Mouse (Mus musculus): ENCODE results near the gene Trim40.
"Not testable (repeated sequence)": the region's sequence is repeated elsewhere in the genome, so short reads cannot be mapped to it uniquely, and the experiment has no call there.

Gene Trim40

GRCm38 (mm10) chr17:36892362-36892761 lies 2.4 kb upstream of the Trim40 start:
- DNase-seq: peak; percentile 16

DNA sequence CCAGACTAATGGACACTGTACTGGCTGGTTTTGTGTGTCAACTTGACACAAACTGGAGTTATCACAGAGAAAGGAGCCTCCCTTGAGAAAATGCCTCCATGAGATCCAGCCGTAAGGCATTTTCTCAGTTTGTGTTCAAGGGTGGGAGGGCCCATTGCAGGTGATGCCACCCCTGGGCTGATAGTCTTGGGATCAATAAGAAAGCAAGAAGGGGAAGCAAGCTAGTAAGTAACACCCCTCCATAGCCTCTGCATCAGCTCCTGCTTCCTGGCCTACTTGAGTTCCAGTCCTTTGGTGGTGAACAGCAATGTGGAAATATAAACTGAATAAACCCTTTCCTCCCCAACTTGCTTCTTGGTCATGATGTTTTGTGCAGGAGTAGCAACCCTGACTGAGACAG lies 1.6 kb upstream of the Trim40 start:
- DNase-seq: not testable (repeated sequence)

DNA sequence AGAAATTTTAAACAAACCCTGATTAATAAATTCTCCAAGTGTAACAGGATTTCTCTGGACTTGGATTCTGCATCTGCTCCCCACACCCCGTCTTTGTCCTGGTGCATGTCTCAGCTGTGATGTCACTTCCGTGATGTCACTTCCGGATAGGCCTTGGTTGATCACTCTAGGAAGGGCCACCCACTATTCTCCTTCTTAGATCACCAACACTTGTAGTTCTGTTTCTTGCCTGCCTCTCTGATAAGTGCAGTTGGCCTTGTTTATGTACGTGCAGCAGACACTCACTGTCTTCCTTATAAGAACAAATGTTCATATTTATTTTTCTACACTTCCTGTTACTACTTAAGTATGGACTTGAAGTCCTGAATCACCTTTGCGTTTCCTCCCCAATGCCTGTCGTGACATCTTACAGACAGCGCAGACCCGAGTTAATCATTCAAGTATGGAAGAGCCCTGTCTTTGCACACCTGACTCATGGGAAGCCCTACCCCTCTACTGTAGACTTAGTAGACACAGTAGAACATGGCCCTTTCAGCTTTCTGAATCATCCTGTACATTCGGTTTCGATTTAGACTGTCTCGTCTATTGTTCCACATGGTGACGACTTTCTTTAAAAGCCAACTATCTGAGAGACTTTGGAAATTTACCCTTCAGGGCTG lies 4.7 kb downstream of the Trim40 start:
- DNase-seq: no peak

GRCm38 (mm10) chr17:36883350-36883749 lies 6.6 kb downstream of the Trim40 start:
- DNase-seq: no peak

GRCm38 (mm10) chr17:36874636-36875035 lies 15.3 kb downstream of the Trim40 start:
- no peak for DNase-seq

DNA sequence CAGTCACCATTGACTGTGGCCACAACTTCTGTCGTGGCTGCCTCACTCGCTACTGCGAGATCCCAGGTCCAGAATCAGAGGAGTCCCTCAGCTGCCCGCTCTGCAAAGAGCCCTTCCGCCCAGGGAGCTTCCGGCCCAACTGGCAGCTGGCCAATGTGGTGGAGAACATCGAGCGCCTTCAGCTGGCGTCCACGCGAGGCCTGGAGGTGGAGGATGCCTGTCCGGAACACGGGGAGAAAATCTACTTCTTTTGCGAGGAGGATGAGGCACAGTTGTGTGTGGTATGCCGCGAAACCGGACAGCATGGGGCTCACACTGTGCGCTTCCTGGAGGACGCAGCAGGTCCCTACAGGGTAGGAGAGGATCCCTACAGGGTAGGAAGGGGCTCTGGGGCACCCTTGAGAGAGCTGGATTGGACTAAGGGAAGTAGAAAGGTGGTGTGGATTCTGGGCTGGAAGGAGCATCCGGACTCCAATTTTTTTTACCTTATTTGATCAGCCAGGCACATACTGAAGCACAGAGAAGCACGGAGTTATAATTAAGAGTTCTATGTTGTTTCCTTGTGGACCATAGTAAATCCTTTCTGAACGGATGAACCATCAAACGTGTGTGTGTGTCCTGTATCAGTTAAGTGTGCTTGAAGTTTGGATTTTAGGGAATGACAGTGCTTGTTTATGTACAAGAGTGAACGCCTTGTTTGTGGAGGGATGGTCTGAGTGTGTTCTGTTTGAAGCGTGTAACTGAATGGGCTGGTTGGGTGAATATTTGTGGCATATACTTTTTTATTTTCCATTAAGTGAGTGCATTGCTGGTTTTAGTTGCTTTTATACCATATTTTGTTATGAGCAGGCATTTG lies 19.7 kb downstream of the Trim40 start:
- no peak for DNase-seq

- no peak for DNase-seq
Observed at GRCm38 (mm10) chr17:36869284-36869954, 20.5 kb downstream of the Trim40 start, which contains the start of gene Trim10. Trim10 (plus strand) TSS chr17:36869574.

GRCm38 (mm10) chr17:36868836-36869235 lies 21.1 kb downstream of the Trim40 start:
- no peak for DNase-seq

GRCm38 (mm10) chr17:36866719-36867527 lies 23.0 kb downstream of the Trim40 start, which contains the start of gene Trim15:
Trim15 (minus strand) TSS chr17:36867210.
- DNase-seq: no peak

- no peak for DNase-seq
Observed at GRCm38 (mm10) chr17:36861680-36862079, 28.2 kb downstream of the Trim40 start.

- DNase-seq: no peak
Observed at GRCm38 (mm10) chr17:36858181-36858580, 31.7 kb downstream of the Trim40 start.

DNA sequence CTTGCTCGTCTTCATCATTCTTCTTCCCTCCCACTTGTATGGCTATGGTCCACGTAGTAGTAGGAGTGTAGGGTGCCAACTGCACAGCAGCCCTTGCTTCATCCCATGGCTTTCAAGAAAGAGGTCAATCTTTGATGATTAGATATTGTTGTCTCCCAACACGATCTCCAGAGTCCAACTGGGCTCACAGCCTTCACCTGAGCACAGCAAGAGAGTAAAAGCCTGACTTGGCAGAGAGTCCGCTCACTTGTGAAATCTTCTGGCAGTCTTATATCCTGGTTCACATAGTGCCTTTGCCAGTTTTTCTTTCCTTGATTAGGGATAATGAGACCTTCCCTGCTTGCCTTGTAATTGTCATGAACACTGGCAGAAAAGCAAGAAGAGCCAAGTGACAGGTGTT lies 33.7 kb downstream of the Trim40 start:
- DNase-seq: no peak

GRCm38 (mm10) chr17:36855484-36855883 lies 34.4 kb downstream of the Trim40 start:
- DNase-seq: no peak

DNA sequence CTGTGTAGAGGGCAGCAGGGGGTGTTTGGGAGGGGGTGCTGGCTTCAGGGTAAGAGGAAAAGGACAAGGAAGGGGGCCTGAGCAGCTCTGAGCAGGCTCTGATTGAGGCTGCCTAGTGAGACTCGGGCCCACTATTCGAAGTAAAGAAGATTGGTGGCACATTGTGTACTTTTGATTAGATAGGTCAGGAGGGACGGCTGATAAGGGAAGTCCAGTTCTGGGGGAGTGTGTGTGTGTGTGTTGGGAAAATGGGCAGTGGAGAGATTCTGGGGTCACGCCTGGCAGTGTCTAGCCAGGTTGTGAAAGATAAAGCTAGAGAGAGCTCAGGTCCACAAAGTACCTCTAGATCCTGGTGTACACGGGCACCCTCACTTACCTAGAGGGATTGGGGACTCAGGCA lies 38.3 kb downstream of the Trim40 start:
- no peak for DNase-seq

DNA sequence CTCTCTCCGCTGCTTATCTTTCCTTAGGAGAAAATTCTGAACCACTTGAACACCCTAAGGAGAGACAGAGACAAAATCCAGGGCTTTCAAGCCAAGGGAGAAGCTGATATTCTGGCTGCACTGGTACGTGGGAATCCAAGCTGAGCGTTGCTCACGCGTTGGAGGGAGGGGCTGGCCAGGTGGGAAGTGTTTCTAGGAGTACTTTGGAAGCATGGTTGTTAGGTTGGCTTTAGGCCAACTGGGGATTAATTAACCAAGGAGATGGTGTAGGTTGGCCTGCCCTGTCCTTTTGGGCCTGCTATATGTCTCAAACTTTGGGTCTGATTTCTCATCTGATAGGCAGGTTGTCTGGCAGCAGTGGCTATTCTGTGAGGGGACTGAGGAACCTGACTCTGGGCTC lies 38.7 kb downstream of the Trim40 start:
- no peak for DNase-seq

DNA sequence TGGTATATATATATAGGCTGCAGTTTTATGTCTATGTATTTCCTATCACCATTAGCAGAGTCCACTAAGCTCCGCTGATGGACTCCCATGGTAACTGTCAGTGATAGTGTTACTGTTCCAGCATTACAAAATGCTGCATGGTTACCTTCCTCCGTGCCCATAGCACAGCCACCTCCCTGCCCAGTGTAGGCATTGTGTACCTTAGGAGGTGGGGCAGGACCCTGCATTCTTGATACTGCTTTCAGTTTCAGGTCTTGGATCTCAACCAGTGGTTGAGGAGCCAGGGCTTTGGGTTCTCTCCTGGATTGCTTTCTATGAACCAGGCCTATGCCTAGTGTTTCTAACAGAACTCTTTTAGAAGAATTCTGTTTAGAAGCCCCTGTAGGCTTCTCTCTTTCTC lies 39.9 kb downstream of the Trim40 start:
- no peak for DNase-seq

- no peak for DNase-seq
Observed at GRCm38 (mm10) chr17:36848911-36849310, 41.0 kb downstream of the Trim40 start.

DNA sequence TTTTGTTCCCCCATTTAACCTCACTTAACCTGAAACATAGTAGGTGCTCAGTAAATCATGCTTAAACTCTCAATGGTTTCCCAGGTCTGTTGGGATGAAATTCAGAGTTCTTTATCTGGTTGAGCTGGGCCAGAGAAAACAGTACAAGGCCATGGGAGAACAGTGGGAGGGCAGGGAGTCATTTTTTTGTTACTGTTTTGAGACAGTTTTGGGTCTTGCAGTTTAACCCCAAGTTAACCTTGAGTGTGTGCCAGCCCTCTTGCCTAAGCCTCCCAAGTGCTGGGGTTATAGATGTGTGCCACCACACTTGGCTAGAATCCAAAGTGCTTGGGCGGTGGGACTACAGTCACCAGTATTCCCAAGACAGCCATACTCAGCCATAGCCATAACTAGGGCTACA lies 45.2 kb downstream of the Trim40 start:
- DNase-seq: no peak

DNA sequence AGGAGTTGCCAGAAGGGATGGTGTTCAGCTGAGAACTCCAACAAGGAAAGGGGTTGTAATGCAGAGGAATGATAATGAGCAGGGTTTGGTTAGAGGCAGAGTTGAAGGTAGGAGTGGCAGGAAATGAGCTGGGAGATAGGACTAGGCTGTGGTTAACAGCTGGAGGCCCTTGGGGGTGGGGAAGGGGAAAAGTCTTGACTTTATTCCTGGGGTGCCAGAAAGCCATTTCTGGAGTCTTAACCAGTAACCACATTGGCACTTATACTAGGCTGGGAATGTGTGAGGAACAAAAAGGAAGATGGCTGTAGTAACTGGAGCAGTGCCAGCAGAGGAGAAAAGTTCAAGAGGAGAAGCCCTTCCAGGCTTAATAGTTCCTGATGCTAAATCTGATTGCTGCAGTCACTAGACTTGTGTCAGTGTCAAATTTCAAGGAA lies 45.6 kb downstream of the Trim40 start:
- no peak for DNase-seq

GRCm38 (mm10) chr17:36843696-36844095 lies 46.2 kb downstream of the Trim40 start:
- DNase-seq: no peak

DNA sequence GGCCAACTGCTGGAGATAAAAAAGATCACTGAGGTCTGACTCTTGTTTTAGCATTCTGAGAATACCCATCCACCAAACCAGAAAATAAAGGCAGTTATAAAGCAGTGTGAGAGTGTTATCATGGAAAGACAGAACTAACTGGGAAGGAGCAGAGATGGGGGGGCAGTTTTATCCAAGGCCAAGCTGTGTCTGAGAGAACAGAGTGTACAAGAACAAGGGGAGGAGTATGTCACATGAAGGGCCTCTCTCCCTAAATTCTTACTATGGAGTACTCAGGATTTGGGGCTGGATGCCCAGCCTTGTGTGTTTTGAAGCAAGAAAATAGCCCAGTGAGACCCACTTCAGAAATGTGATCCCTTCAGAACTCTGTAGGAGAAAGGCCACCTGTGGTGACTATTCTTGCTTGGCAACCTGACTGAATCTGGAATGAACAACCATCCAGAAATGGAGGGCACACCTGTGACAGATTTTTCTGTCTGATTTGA lies 48.9 kb downstream of the Trim40 start:
- DNase-seq: no peak

GRCm38 (mm10) chr17:36839931-36840330 lies 50.0 kb downstream of the Trim40 start:
- no peak for DNase-seq

- DNase-seq: no peak
Observed at GRCm38 (mm10) chr17:36839001-36839400, 50.9 kb downstream of the Trim40 start.

All from cerebellum, adult 11 months (tissue).